Mouse (Mus musculus): Measurements from ENCODE around the gene Sox30.
"Not testable (repeated sequence)": the region's sequence is repeated elsewhere in the genome, so short reads cannot be mapped to it uniquely, and the experiment has no call there.

Gene Sox30

DNA sequence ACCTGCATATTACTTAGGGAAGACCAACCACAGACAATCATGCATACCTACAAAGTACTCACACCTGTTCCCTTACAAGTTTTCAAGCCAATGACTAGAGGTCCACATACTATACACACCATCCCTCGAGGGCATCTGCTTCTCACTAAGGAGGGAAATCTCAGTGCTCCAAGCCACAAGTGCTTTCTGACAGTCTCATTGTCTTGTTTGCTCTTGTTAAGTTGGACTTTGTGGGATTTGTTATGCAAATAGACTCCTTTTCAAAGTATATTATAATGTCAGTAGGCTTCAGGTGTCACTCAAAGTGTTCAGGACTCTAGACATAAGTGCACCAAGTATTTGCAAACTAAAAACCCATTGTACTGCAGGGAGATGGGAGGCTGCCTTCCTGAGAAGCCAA lies 40.1 kb downstream of the Sox30 start:
- DNase-seq (ENCODE audit: low read depth, low spot score), result no peak

- no peak for DNase-seq (ENCODE audit: low read depth, low spot score)
Measured at GRCm38 (mm10) chr11:46021850-46022249, 41.7 kb downstream of the Sox30 start.

GRCm38 (mm10) chr11:46022983-46023382 lies 42.9 kb downstream of the Sox30 start:
- DNase-seq (ENCODE audit: low read depth, low spot score), result no peak

GRCm38 (mm10) chr11:46025962-46026392 lies 45.9 kb downstream of the Sox30 start:
- DNase-seq (ENCODE audit: low read depth, low spot score), result no peak

GRCm38 (mm10) chr11:46027952-46028814 lies 48.1 kb downstream of the Sox30 start:
- no peak for DNase-seq (ENCODE audit: low read depth, low spot score)

DNA sequence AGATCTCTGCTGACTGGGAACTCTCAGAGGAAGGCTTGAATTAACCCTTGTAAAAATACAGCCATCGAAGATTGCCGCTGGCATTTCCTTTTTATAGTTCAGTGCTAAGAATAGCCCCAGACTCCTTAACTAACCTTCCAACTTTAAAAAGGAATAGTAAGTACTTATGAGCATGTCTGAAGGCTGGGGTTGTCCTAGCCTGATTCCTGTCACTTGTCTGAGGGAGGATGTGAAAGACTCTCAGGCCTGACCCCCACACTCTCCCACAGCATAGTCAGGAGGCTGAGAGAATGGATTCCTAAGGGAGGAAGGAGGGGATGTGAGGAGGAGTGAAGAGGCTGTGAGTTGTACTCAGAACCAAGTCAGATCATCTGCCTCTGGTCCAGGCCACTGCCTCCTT lies 49.4 kb downstream of the Sox30 start:
- DNase-seq (ENCODE audit: low read depth, low spot score), result no peak

- no peak for DNase-seq (ENCODE audit: low read depth, low spot score)
Measured at GRCm38 (mm10) chr11:46030026-46030425, 49.9 kb downstream of the Sox30 start.

GRCm38 (mm10) chr11:46031470-46031869 lies 51.4 kb downstream of the Sox30 start:
- no peak for DNase-seq (ENCODE audit: low read depth, low spot score)

- DNase-seq (ENCODE audit: low read depth, low spot score), result no peak
Measured at GRCm38 (mm10) chr11:46032956-46033355, 52.8 kb downstream of the Sox30 start.

- no peak for DNase-seq (ENCODE audit: low read depth, low spot score)
Measured at GRCm38 (mm10) chr11:46036374-46036773, 56.3 kb downstream of the Sox30 start.

GRCm38 (mm10) chr11:46038901-46039300 lies 58.8 kb downstream of the Sox30 start:
- no peak for DNase-seq (ENCODE audit: low read depth, low spot score)

- DNase-seq (ENCODE audit: low read depth, low spot score), result no peak
Measured at GRCm38 (mm10) chr11:46039335-46039734, 59.2 kb downstream of the Sox30 start.

DNA sequence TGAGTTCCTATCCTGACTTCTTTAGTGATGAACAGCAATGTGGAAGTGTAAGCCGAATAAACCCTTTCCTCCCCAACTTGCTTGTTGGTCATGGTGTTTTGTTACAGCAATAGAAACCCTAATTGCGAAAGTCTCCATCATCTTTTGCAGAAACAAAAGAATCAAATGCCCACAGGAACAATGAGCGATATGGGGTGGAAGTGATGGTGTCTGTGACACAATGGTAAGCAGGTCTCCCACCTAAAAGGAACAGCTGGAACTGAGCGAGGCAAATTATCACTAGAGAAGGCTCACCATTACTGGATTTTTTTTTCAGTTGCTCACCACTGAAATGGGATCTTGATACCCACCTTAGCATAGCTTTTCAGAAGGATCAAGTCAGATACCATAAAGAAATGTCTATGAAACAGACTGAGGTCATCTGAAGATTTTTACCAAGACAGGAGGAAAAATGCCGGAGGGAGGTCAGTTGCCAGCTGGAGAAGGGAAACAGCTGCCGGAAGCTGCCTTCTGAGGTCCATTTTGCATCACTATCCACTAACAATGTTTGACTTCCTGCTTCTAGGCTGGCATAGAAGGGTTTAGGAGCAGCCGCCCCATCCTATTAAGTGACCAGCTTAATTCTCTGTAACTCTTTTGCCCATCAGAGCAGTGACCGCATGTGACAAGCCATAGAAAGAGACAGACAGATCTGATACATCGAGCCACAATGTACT lies 60.9 kb downstream of the Sox30 start:
- DNase-seq (ENCODE audit: low read depth, low spot score), result no peak

- no peak for DNase-seq (ENCODE audit: low read depth, low spot score)
Measured at GRCm38 (mm10) chr11:46041607-46042267, 61.6 kb downstream of the Sox30 start.

GRCm38 (mm10) chr11:46044781-46045180 lies 64.7 kb downstream of the Sox30 start:
- no peak for DNase-seq (ENCODE audit: low read depth, low spot score)

GRCm38 (mm10) chr11:46047264-46047663 lies 67.2 kb downstream of the Sox30 start:
- no peak for DNase-seq (ENCODE audit: low read depth, low spot score)

DNA sequence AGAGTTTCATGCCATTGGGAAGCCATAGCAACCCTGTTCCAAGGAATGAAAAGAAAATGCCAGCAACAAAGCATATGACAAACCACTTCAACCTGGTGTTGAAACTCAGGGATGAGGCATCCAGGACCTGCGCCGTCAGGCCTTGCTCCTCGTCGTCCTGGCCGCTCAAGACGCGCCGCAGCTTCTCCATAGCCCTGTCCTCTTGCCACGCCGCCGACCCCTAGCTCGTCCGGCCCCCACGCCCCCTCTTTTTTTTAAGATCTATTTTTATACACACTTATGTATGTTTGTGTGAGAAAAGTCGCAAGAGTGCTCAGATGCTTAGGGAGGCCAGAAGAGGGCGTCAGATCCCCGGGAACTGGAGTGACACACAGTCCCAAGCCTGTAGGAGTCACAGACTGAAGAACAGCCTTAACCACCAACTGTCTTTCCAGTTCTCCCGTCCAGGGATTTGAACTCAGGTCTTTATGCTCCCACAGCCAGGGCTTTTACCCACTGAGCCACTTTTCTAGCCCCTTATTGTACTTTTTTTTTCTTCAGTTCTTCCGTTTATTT lies 72.1 kb downstream of the Sox30 start, which contains the start of gene Gm12166:
TSS of gene Gm12166 (minus strand) at position 217 of the 555 bp plus-strand sequence.
- DNase-seq (ENCODE audit: low read depth, low spot score), result not testable (repeated sequence)

DNA sequence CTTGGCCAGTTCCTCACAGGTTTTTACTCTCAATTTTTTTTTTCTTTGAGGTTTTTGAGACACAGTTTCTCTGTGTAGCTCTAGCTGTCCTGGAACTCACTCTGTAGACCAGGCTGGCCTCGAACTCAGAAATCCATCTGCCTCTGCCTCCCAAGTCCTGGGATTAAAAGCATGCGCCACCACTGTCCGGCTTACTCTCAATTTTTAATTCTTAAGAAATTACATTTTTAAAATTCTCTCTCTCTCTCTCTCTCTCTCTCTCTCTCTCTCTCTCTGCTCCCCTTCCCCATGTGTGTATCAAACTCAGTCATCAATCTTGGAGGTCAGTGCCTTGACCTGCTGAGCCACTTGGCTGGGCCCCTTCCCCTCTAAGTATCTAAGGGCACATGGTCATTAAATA lies 73.3 kb downstream of the Sox30 start:
- DNase-seq (ENCODE audit: low read depth, low spot score), result not testable (repeated sequence)

- no peak for DNase-seq (ENCODE audit: low read depth, low spot score)
Measured at GRCm38 (mm10) chr11:46054311-46054710, 74.2 kb downstream of the Sox30 start.

DNA sequence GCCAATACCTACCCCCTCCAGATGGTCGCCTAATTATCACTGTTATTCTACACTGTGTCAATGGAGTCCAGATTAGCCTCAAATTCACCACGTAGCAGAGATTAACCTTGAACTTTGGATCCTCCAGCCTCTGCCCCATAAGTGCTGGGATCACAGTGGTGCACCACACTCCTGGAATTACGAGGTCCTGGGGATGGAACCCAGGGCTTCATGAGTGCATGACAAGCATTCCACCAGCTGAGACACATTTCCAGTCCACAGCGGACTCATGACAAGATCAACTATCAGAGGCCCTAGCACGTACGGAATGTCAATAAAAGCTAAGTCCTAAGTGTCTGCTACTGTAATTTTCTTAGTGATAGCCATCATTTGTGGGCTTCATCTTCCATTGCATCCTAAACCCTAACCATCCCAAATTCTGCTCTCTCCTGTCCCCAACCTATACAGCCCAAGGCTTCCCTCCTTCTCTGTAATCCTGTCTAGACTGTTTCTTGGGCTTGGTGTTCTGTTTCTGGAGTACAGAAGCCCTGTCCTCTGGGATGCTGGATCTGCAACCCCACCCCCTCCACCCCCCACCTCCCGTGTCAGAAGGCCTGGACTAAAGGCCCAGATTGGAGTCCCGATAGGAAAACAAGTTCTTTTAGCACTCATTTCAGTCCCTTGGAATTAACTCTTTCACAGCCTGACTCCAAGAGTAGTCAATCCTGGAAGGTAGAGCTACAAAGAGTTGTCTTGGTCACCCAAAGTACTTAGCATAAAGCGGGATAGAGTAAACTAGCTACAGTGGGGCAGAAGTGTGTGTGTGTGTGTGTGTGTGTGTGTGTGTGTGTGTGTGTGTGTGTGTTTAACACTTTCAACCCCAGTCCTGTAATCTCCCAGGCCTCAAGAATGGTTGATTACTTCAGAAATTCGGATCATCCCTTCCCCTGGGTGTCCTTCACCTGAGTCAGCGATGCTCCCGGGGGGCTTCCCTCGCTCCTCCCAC lies 75.1 kb downstream of the Sox30 start:
- DNase-seq (ENCODE audit: low read depth, low spot score), result no peak

All from retina, adult 2 months (tissue).